Mouse (Mus musculus): ENCODE measurements around the gene Gtf3c5.

DNA sequence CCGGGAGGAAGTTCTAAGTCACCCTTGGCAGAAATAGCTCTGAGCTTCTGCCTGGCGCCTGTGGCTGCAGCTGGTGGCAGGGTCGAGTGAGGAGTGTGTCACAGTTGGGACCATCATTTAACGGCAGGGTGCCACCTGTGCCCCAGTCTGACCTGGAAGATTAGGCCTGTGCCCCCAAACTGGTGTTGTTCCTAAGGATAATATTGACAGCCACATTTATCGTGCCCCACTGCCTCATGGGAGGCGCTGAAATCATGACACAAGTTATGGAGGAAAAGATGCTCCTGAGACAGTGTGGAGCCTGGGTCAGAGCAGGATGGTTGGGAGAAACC, 16.0 kb upstream of the Gtf3c5 start:
- no peak for TF ChIP-seq CTCF (IDR thresholded peaks at IDR 0.05; ENCODE audit: insufficient read depth, low read depth, low read length)
- TF ChIP-seq POLR2A (IDR thresholded peaks at IDR 0.05; ENCODE audit: insufficient read depth, low read depth, low read length) = no peak
